Mouse (Mus musculus) stomach, postnatal 0 days (tissue): ENCODE measurements around the gene Klhl8. TPM values are rescaled to one million over a fixed set of nuclear protein-coding genes. Genes with fewer than 3 reads are reported as not detected.
"Not testable (repeated sequence)": the region's sequence is repeated elsewhere in the genome, so short reads cannot be mapped to it uniquely, and the experiment has no call there.

Experiments
- ATAC-seq: fragments of 200-750 bp; cut with Nextera tagmentation; 2 replicates; pipeline ENCODE4 v1.8.0; 2017; ENCODE audit not compliant: low FRiP score, low TSS enrichment
- DNase-seq: peaks from one replicate; pipeline ENCODE4 v3.0.0-alpha.2; 2016; ENCODE audit warnings: low spot score
- H3K27ac ChIP-seq: fragments of 300-500 bp; sonication (generic); replicated peaks from 2 replicates; pipeline ENCODE4 v1.5.1; 2014; ENCODE audit warnings: mild to moderate bottlenecking, control low read depth
- H3K27me3 ChIP-seq: fragments of 300-500 bp; sonication (generic); 2 replicates; pipeline ENCODE4 v1.6.1; 2014; ENCODE audit warnings: low read length; ENCODE audit not compliant: control insufficient read depth, insufficient read depth
- H3K36me3 ChIP-seq: fragments of 300-500 bp; sonication (generic); 2 replicates; pipeline ENCODE4 v1.6.1; 2014; ENCODE audit warnings: low read length, mixed read lengths; ENCODE audit not compliant: control insufficient read depth, insufficient read depth
- H3K4me1 ChIP-seq: fragments of 300-500 bp; sonication (generic); replicated peaks from 2 replicates; pipeline ENCODE4 v1.6.1; 2014; ENCODE audit warnings: antibody characterized with exemption; ENCODE audit not compliant: control insufficient read depth, insufficient read depth
- H3K4me2 ChIP-seq: fragments of 300-500 bp; sonication (generic); replicated peaks from 2 replicates; pipeline ENCODE4 v1.6.1; 2014; ENCODE audit warnings: low read depth, mild to moderate bottlenecking, control low read depth, moderate library complexity
- H3K4me3 ChIP-seq: fragments of 300-500 bp; sonication (generic); 2 replicates; pipeline ENCODE4 v1.5.1; 2014; ENCODE audit warnings: low read depth, low read length, control low read depth
- H3K9ac ChIP-seq: fragments of 300-500 bp; sonication (generic); 2 replicates; pipeline ENCODE4 v1.6.1; 2014; ENCODE audit warnings: mild to moderate bottlenecking, low read length, control low read depth, mixed read lengths
- H3K9me3 ChIP-seq: fragments of 300-500 bp; sonication (generic); 2 replicates; pipeline ENCODE4 v1.6.1; 2016; ENCODE audit warnings: low read length; ENCODE audit not compliant: control insufficient read depth
- CTCF ChIP-seq: IDR thresholded peaks from 2 replicates; pipeline ENCODE4 v1.5.1; 2016; ENCODE audit warnings: antibody characterized with exemption, low read depth, mild to moderate bottlenecking, moderate library complexity
- EP300 ChIP-seq: optimal IDR thresholded peaks from 2 replicates; pipeline ENCODE3; 2016; ENCODE audit warnings: antibody characterized with exemption
- WGBS: fragments of 180-500 bp; shearing (Covaris S2); extraction: QIAGEN DNeasy Blood & Tissue Kit; methylation state at CpG from one replicate; pipeline ENCODE4 v1.1.7; 2014; 5-methylcytosine and 5-hydroxymethylcytosine counted together
- polyA plus RNA-seq: library from polyadenylated mRNA; unstranded; fragments of >200 nt; fragmentation: Nextera tagmentation; extraction: Ambion mirVana; gene quantifications from 2 replicates; pipeline ENCODE4 v1.2.1, GENCODE M21; 2015

Gene Klhl8
- 7.7 and 8.4 TPM in 2 replicates for polyA plus RNA-seq

DNA sequence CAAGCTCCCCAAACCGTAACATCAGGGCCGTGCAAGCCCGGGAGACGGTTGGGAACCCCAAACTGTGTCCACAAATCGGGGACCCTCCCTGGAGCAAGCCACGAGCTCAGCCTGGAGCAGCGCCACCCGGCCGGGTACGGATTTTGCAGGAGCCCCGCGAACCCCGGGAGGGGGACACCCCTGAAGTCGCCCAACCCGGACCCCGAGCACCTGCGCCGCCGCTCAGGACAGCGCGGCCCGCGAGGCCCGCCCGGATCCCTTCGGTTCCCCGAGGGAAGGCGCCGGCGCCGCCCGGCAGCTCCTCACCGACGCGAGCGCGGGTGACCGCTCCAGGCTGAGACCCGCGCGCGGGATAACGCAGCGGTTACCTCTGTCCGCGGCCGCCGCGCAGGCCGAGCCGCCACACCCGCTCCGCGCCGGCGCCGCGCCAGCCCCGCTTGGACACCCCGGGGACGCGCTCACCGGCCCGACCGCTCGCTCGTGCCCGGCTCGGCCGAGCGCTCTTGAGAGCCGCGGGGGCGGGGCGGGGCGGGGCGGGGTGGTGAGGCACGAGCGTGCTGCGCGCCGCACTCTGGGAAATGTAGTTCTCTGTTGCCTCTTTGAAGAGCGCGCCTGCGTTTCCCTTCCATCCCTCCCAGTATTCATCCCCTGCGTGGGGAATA, at the start of gene Klhl8:
TSS of gene Klhl8 (minus strand) at position 512 of the 662 bp plus-strand sequence.
- Histone ChIP-seq H3K4me1 (no peaks in the 10 kb centered on the region), H3K27me3 (no peaks in the 10 kb centered on the region), H3K36me3 (no peaks in the 10 kb centered on the region), H3K4me3 (peak within 1 kb of the TSS; percentile 88), H3K9me3 (no peaks in the 10 kb centered on the region), H3K27ac (0 out of 2 replicates have a peak within 1 kb of the TSS, but pooled peaks have one; percentile 65), H3K9ac (peak within 1 kb of the TSS; percentile 87), H3K4me2 (peak within 1 kb of the TSS; percentile 89)
- under 1% methylated on average over 51 of the region's 86 CpGs for WGBS
- TF ChIP-seq CTCF (no peak), EP300 (no peak)
- DNase-seq (peak; percentile 94), ATAC-seq (peak; percentile 98)

DNA sequence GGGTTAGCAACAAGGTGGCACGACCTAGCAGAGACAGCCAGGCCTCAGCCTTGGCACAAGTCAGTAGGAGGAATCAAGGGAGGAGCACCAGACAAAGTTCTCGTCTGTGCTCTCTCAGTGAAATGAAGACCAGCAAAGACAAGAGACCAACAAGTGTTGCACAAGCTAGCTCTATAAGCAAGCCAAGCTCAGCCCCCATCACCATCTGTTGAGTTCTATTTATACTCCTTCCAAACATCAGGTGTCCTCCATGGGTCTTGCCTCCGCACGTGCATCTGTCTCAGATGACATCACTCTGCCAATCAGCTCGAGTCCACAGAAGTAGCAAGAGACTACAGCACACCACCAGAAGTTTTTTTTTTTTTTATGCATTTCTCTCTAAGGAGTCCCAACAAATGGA, 43.6 kb upstream of the Klhl8 start:
- no peaks in the 10 kb centered on the region for H3K4me1 ChIP-seq
- 61% methylated on average over 5 of the region's 5 CpGs for WGBS
- no peak overlapping the region for H3K27ac ChIP-seq
- no peak overlapping the region for H3K4me2 ChIP-seq
- no peaks in the 10 kb centered on the region for H3K27me3 ChIP-seq
- H3K36me3 ChIP-seq: no peaks in the 10 kb centered on the region
- H3K4me3 ChIP-seq: no peak overlapping the region
- TF ChIP-seq EP300: no peak
- TF ChIP-seq CTCF: no peak
- no peak overlapping the region for H3K9ac ChIP-seq
- ATAC-seq (no peak), DNase-seq (no peak)
- no peaks in the 10 kb centered on the region for H3K9me3 ChIP-seq

DNA sequence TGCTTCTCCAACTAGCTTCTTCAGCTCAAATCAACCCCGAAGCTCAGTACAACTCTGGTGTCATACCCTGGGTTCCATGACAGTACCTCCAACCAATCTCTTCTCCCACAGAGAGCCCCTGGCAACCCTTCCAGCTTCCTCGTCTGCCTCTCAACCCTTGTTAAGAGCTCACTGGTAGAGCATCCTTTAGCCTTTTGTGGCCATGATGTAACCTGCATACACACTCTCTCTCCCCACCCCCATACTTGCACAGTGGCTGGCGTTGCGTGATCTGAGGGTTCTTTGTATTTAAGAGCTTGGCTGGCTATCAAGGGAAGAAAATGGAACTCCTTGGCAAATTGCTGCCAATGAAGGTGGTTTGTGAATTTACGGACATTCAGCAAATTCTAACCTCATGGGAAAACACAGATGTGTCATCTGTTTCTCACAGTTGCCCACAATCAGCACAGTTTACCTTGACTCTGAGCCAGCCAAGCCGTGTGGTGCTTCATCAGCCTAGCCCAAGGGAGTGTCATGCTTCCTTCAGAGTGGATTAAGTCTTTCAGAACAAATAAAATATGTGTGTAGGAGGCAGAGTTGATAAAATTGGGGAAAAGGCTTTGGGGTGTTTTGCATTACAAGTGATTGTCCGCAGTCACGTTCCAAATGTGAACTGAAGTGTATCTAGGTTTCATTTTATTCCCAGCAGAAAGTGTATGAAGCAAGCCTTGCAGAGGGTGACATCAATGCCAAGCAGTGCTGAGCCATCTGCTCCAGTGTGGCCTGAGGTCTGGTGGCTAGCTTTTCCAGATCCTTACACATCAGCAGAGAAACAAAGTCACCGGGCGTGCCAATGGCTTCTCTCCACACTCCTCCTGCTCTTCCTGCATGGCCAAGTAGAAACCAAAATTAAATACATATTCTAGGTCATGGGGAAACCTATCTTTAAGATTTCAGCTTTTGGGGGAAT, 42.4 kb upstream of the Klhl8 start:
- DNase-seq (peak; percentile 61), ATAC-seq (peak; percentile 85; the same call in 1 of the 2 replicates)
- Histone ChIP-seq H3K36me3 (no peaks in the 10 kb centered on the region), H3K9me3 (no peaks in the 10 kb centered on the region), H3K4me2 (no peak overlapping the region), H3K4me3 (no peak overlapping the region), H3K27ac (no peak overlapping the region), H3K27me3 (no peaks in the 10 kb centered on the region), H3K9ac (no peak overlapping the region), H3K4me1 (no peaks in the 10 kb centered on the region)
- 60% methylated on average over 10 of the region's 10 CpGs for WGBS
- TF ChIP-seq CTCF (no peak), EP300 (no peak)

GRCm38 (mm10) chr5:103950138-103950537, 39.1 kb upstream of the Klhl8 start:
- ATAC-seq: not testable (repeated sequence)
- 85% methylated on average over 15 of the region's 15 CpGs for WGBS

DNA sequence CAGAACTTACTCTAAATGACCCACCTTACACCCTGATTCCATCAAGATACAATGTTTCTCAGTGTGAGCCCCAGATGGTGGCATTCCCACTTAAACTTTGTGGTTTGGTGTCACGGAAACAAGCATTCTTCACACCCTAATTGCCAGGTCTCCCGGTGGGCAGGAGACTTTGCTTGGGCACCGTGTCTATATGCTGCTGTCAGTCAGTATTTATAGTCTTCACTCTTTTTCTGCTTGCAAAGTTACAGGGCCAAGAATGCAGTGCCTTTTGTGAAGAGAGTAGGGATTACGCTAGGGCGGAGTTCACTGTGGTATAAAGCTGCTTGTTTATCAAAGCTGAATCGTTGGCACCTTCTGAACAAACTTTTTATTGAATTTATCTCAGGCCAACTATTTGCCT, 32.1 kb upstream of the Klhl8 start:
- WGBS: 37% methylated on average over 6 of the region's 6 CpGs

More at GRCm38 (mm10) chr5:103950138-103950537, 39.1 kb upstream of the Klhl8 start:
- H3K36me3 ChIP-seq, H3K4me1 ChIP-seq, H3K27me3 ChIP-seq, H3K4me3 ChIP-seq, H3K27ac ChIP-seq, H3K4me2 ChIP-seq, DNase-seq, H3K9me3 ChIP-seq, H3K9ac ChIP-seq: not testable (repeated sequence)

More for the DNA sequence above, 32.1 kb upstream of the Klhl8 start:
- no peaks in the 10 kb centered on the region for H3K36me3 ChIP-seq
- H3K4me3 ChIP-seq: no peak overlapping the region
- no peak overlapping the region for H3K9ac ChIP-seq
- H3K27ac ChIP-seq: no peak overlapping the region
- ATAC-seq (no peak), DNase-seq (no peak)
- no peak overlapping the region for H3K4me2 ChIP-seq
- 0 out of 2 replicates have a peak, but pooled peaks cover 2% of the 10 kb centered on the region for H3K4me1 ChIP-seq
- H3K27me3 ChIP-seq: no peaks in the 10 kb centered on the region
- no peaks in the 10 kb centered on the region for H3K9me3 ChIP-seq
- TF ChIP-seq EP300: no peak
- TF ChIP-seq CTCF: no peak
